In genomic region chr12:76643679-76644078, GRCm38 (mm10) we compare ENCODE assay signal across 21 mouse cellular contexts.
DNase-seq lines count a peak whose midpoint lies in the region; ATAC-seq and TF ChIP-seq lines count a peak whose summit lies in the region.
"Had no signal": no experiment of that assay in that cellular context is flagged by ENCODE, and none has a peak within 500 bp of the region (broad histone marks: within the 10 kb centered on the region; RNA-seq: fewer than 3 reads in every experiment).

No protein-coding gene starts in this region.

- 53% methylated on average over 8 of the region's 8 CpGs for WGBS in hindbrain, embryonic 13.5 days
- WGBS in hindbrain, embryonic 10.5 days: 83% methylated on average over 8 of the region's 8 CpGs
- 49% methylated on average over 8 of the region's 8 CpGs for WGBS in hindbrain, embryonic 14.5 days
- 71% methylated on average over 8 of the region's 8 CpGs for WGBS in neural tube, embryonic 12.5 days

- dilution Hi-C loops in CH12.LX (cut with MboI; ENCODE audit: extremely low pct_ligation_motif_present, extremely low pct_unique_long_range_greater_than_20kb, low sequenced_read_pairs): no loop called here

- TF ChIP-seq POLR2A in CH12.LX (IDR thresholded peaks at IDR 0.05; ENCODE audit: low read depth, low read length): no peak

- H3K79me2 ChIP-seq in CH12.LX (replicated peaks; ENCODE audit: control insufficient read depth, extremely low read depth, insufficient read depth, poor library complexity, severe bottlenecking): no peaks in the 10 kb centered on the region

- ATAC-seq in hindbrain, embryonic 13.5 days (ENCODE audit: low FRiP score): peak; percentile 21; the same call in 1 of the 2 replicates
- peak; percentile 28; the same call in 1 of the 2 replicates for ATAC-seq in hindbrain, embryonic 14.5 days (ENCODE audit: low FRiP score)
- no peak for ATAC-seq in neural tube, embryonic 12.5 days (ENCODE audit: low FRiP score, low read depth)
- ATAC-seq: forebrain, embryonic 14.5 days had no signal

- H3K4me2 ChIP-seq in hindbrain, embryonic 13.5 days: no peak overlapping the region
- 0 out of 2 replicates have a peak overlapping the region, but pooled peaks have one; percentile 34 for H3K4me2 ChIP-seq in CH12.LX (ENCODE audit: insufficient read depth, low read depth, poor library complexity, severe bottlenecking)
- H3K4me2 ChIP-seq in hindbrain, embryonic 14.5 days (replicated peaks): no peak overlapping the region
- H3K4me2 ChIP-seq in neural tube, embryonic 12.5 days (replicated peaks): 0 out of 2 replicates have a peak overlapping the region, but pooled peaks have one; percentile 12
- H3K4me2 ChIP-seq: embryonic facial prominence, embryonic 13.5 days; heart, embryonic 11.5 days had no signal

- in situ Hi-C loops in CH12.LX (cut with MboI; ENCODE audit: low pct_ligation_motif_present, low pct_unique_long_range_greater_than_20kb, low sequenced_read_pairs): no loop called here

- 0 out of 2 replicates have a peak, but pooled peaks cover 4% of the 10 kb centered on the region for H3K27me3 ChIP-seq in hindbrain, embryonic 13.5 days
- H3K27me3 ChIP-seq in hindbrain, embryonic 10.5 days (ENCODE audit: insufficient read depth, poor library complexity, severe bottlenecking): no peaks in the 10 kb centered on the region
- no peaks in the 10 kb centered on the region for H3K27me3 ChIP-seq in CH12.LX (replicated peaks)
- H3K27me3 ChIP-seq in hindbrain, embryonic 14.5 days (ENCODE audit: control insufficient read depth, insufficient read depth, low read length): no peaks in the 10 kb centered on the region
- no peaks in the 10 kb centered on the region for H3K27me3 ChIP-seq in neural tube, embryonic 12.5 days (replicated peaks)
- H3K27me3 ChIP-seq: embryonic facial prominence, embryonic 13.5 days had no signal

- H3K9me3 ChIP-seq in hindbrain, embryonic 13.5 days: no peaks in the 10 kb centered on the region
- H3K9me3 ChIP-seq in hindbrain, embryonic 10.5 days: no peaks in the 10 kb centered on the region
- no peaks in the 10 kb centered on the region for H3K9me3 ChIP-seq in CH12.LX (replicated peaks; ENCODE audit: low read length)
- no peaks in the 10 kb centered on the region for H3K9me3 ChIP-seq in hindbrain, embryonic 14.5 days (ENCODE audit: control insufficient read depth, low read length)
- no peaks in the 10 kb centered on the region for H3K9me3 ChIP-seq in neural tube, embryonic 12.5 days
- H3K9me3 ChIP-seq: embryonic facial prominence, embryonic 13.5 days; limb, embryonic 10.5 days had no signal

- DNase-seq in hindbrain, embryonic 10.5 days (ENCODE audit: low spot score): no peak
- no peak for DNase-seq in CH12.LX (ENCODE audit: extremely low read depth)
- DNase-seq in hindbrain, embryonic 14.5 days (ENCODE audit: low spot score): no peak
- no peak for DNase-seq in cerebellum, postnatal 10 days
- DNase-seq in frontal cortex, postnatal 10 days (ENCODE audit: low spot score in 2 of 2): no peak
- DNase-seq: B cell, adult 2 months; cerebellum, adult 9-11 months; gastrocnemius, adult 2 months; heart, postnatal 10 days; kidney, adult 8-10 months; kidney, postnatal 14 days; layer of hippocampus, adult 9-11 months; lung, adult 18-20 months; lung, postnatal 14 days; thymus, postnatal 36 days had no signal

- H3K4me3 ChIP-seq in hindbrain, embryonic 13.5 days: no peak overlapping the region
- no peak overlapping the region for H3K4me3 ChIP-seq in hindbrain, embryonic 10.5 days
- no peak overlapping the region for H3K4me3 ChIP-seq in CH12.LX (replicated peaks in 1 of 3; ENCODE audit: low read depth in 2 of 3, low read length in 2 of 3, poor library complexity in 1 of 3)
- H3K4me3 ChIP-seq in hindbrain, embryonic 14.5 days (replicated peaks; ENCODE audit: low read length): no peak overlapping the region
- H3K4me3 ChIP-seq in neural tube, embryonic 12.5 days: no peak overlapping the region
- H3K4me3 ChIP-seq: embryonic facial prominence, embryonic 13.5 days; gastrocnemius, adult 2 months; limb, embryonic 10.5 days had no signal

- H3K4me1 ChIP-seq in hindbrain, embryonic 13.5 days (replicated peaks): peaks cover 27% of the 10 kb centered on the region
- peaks cover 33% of the 10 kb centered on the region for H3K4me1 ChIP-seq in hindbrain, embryonic 10.5 days (replicated peaks)
- H3K4me1 ChIP-seq in CH12.LX (ENCODE audit: control insufficient read depth in 1 of 2, insufficient read depth in 2 of 2): no peaks in the 10 kb centered on the region; a peak in 1 of 4 replicates
- peaks cover 15% of the 10 kb centered on the region for H3K4me1 ChIP-seq in hindbrain, embryonic 14.5 days (replicated peaks; ENCODE audit: control insufficient read depth, insufficient read depth, low read length)
- peaks cover 20% of the 10 kb centered on the region for H3K4me1 ChIP-seq in neural tube, embryonic 12.5 days

- TF ChIP-seq RAD21 in CH12.LX (IDR thresholded peaks at IDR 0.05; ENCODE audit: low read depth, low read length): no peak

- TF ChIP-seq EP300 in CH12.LX (IDR thresholded peaks at IDR 0.05; ENCODE audit: low read length): no peak

- no peak overlapping the region for H3K9ac ChIP-seq in hindbrain, embryonic 13.5 days
- no peak overlapping the region for H3K9ac ChIP-seq in CH12.LX (ENCODE audit: insufficient read depth, low read depth)
- 0 out of 2 replicates have a peak overlapping the region, but pooled peaks have one; percentile 2 for H3K9ac ChIP-seq in hindbrain, embryonic 14.5 days
- H3K9ac ChIP-seq in neural tube, embryonic 12.5 days: no peak overlapping the region
- H3K9ac ChIP-seq: embryonic facial prominence, embryonic 13.5 days had no signal

- TF ChIP-seq CTCF in CH12.LX (conservative IDR thresholded peaks at IDR 0.05 in 1 of 2, IDR thresholded peaks at IDR 0.05 in 1 of 2; ENCODE audit: low read depth in 2 of 2, low read length in 2 of 2): no peak

- peak overlapping the region; percentile 73 for H3K27ac ChIP-seq in hindbrain, embryonic 13.5 days
- H3K27ac ChIP-seq in hindbrain, embryonic 10.5 days: no peak overlapping the region
- no peak overlapping the region for H3K27ac ChIP-seq in CH12.LX (ENCODE audit: insufficient read depth, low read depth)
- peak overlapping the region; percentile 39 for H3K27ac ChIP-seq in hindbrain, embryonic 14.5 days
- H3K27ac ChIP-seq in neural tube, embryonic 12.5 days: no peak overlapping the region
- H3K27ac ChIP-seq: embryonic facial prominence, embryonic 13.5 days; gastrocnemius, adult 2 months; limb, embryonic 10.5 days had no signal

- no peaks in the 10 kb centered on the region for H3K36me3 ChIP-seq in hindbrain, embryonic 13.5 days
- H3K36me3 ChIP-seq in hindbrain, embryonic 10.5 days: no peaks in the 10 kb centered on the region
- no peaks in the 10 kb centered on the region for H3K36me3 ChIP-seq in CH12.LX (replicated peaks in 1 of 2; ENCODE audit: control insufficient read depth in 1 of 2, insufficient read depth in 1 of 2, low read length in 1 of 2)
- H3K36me3 ChIP-seq in hindbrain, embryonic 14.5 days (replicated peaks; ENCODE audit: control insufficient read depth, insufficient read depth): no peaks in the 10 kb centered on the region
- H3K36me3 ChIP-seq in neural tube, embryonic 12.5 days: no peaks in the 10 kb centered on the region
- H3K36me3 ChIP-seq: embryonic facial prominence, embryonic 13.5 days; limb, embryonic 10.5 days had no signal

TF ChIP-seq in CH12.LX, 34 proteins besides CTCF, POLR2A, EP300 and RAD21:
- no peak for TF ChIP-seq ETS1 (conservative IDR thresholded peaks at IDR 0.05; ENCODE audit: low read depth, low read length)
- TF ChIP-seq CHD2 (IDR thresholded peaks at IDR 0.05; ENCODE audit: low read length): no peak
- no peak for TF ChIP-seq SMC3 (IDR thresholded peaks at IDR 0.05; ENCODE audit: low read depth, low read length)
- no peak for TF ChIP-seq JUND (conservative IDR thresholded peaks at IDR 0.05; ENCODE audit: low read depth, low read length)
- no peak for TF ChIP-seq NRF1 (IDR thresholded peaks at IDR 0.05; ENCODE audit: low read depth, low read length)
- no peak for TF ChIP-seq ZC3H11A (IDR thresholded peaks at IDR 0.05; ENCODE audit: low read depth, low read length)
- TF ChIP-seq MEF2A (IDR thresholded peaks at IDR 0.05; ENCODE audit: borderline replicate concordance, low read depth, low read length): no peak
- TF ChIP-seq PAX5 (IDR thresholded peaks at IDR 0.05; ENCODE audit: low read length): no peak
- TF ChIP-seq SIN3A (IDR thresholded peaks at IDR 0.05; ENCODE audit: low read length): no peak
- no peak for TF ChIP-seq RCOR1 (conservative IDR thresholded peaks at IDR 0.05; ENCODE audit: low read depth, low read length)
- TF ChIP-seq ZNF384 (IDR thresholded peaks at IDR 0.05; ENCODE audit: low read depth, low read length): no peak

Comparison
In these comparisons a context has a peak if more than half of its experiments do, and no peak if none do; other contexts are left out.
1. H3K27ac ChIP-seq: peak in hindbrain, embryonic 13.5 days (single experiment) and hindbrain, embryonic 14.5 days (single experiment); none in hindbrain, embryonic 10.5 days (single experiment), CH12.LX (single experiment) and neural tube, embryonic 12.5 days (single experiment).
2. H3K4me2 ChIP-seq: peak in CH12.LX (single experiment) and neural tube, embryonic 12.5 days (single experiment); none in hindbrain, embryonic 13.5 days (single experiment) and hindbrain, embryonic 14.5 days (single experiment).